Mouse (Mus musculus) ES-E14 (cell line): ENCODE data around the gene Sapcd1. TPM values are rescaled to one million over a fixed set of nuclear protein-coding genes. Genes with fewer than 3 reads are reported as not detected.

Experiments
- DNase-seq: peaks from one replicate; pipeline ENCODE4 v3.0.0-alpha.2; 2013; ENCODE audit warnings: low read depth, low spot score
- H3K27ac ChIP-seq: 2 replicates; pipeline ENCODE4 v1.5.1; 2012; ENCODE audit warnings: low read depth, mild to moderate bottlenecking, low read length, moderate library complexity, mixed read lengths; ENCODE audit not compliant: poor library complexity, insufficient read depth, severe bottlenecking
- H3K36me3 ChIP-seq: 2 replicates; pipeline ENCODE4 v1.6.1; 2012; ENCODE audit warnings: mild to moderate bottlenecking, low read length, moderate library complexity, mixed read lengths; ENCODE audit not compliant: control insufficient read depth, poor library complexity, insufficient read depth, severe bottlenecking
- H3K4me1 ChIP-seq, 2 experiments: fragments of 150-350 bp in 1 of 2; sonication (generic) in 1 of 2; 2 replicates each; pipeline ENCODE4 v1.6.1; 2012; ENCODE audit warnings: low read length in 2 of 2, mild to moderate bottlenecking in 1 of 2, mixed read lengths in 1 of 2; ENCODE audit not compliant: control insufficient read depth in 2 of 2, insufficient read depth in 2 of 2, poor library complexity in 1 of 2
- H3K4me3 ChIP-seq, 2 experiments: fragments of 150-350 bp in 1 of 2; sonication (generic) in 1 of 2; 2 replicates each; pipeline ENCODE4 v1.5.1; 2012; ENCODE audit warnings: low read length in 2 of 2, low read depth in 1 of 2, mild to moderate bottlenecking in 1 of 2, mixed read lengths in 1 of 2; ENCODE audit not compliant: insufficient read depth in 1 of 2, poor library complexity in 1 of 2, severe bottlenecking in 1 of 2
- H3K9ac ChIP-seq: 2 replicates; pipeline ENCODE4 v1.6.1; 2012; ENCODE audit warnings: low read depth, mild to moderate bottlenecking, low read length, mixed read lengths; ENCODE audit not compliant: poor library complexity, insufficient read depth, severe bottlenecking
- H3K9me3 ChIP-seq: fragments of 150-350 bp; sonication (generic); 2 replicates; pipeline ENCODE4 v1.6.1; 2012; ENCODE audit warnings: low read depth, mild to moderate bottlenecking, low read length; ENCODE audit not compliant: control insufficient read depth, insufficient read depth
- CHD2 ChIP-seq: IDR thresholded peaks from 2 replicates; pipeline ENCODE4 v1.6.1; 2014; ENCODE audit warnings: mild to moderate bottlenecking, low read depth, low read length, inconsistent platforms
- HCFC1 ChIP-seq: IDR thresholded peaks from 2 replicates; pipeline ENCODE4 v1.6.1; 2012; ENCODE audit warnings: low read length, inconsistent platforms, borderline replicate concordance; ENCODE audit not compliant: insufficient read depth
- MAFK ChIP-seq: IDR thresholded peaks from 2 replicates; pipeline ENCODE4 v1.6.1; 2014; ENCODE audit warnings: mild to moderate bottlenecking, low read depth, low read length, inconsistent platforms; ENCODE audit not compliant: insufficient read depth
- ZC3H11A ChIP-seq: IDR thresholded peaks from 2 replicates; pipeline ENCODE4 v1.6.1; 2012; ENCODE audit warnings: low read depth, mild to moderate bottlenecking, inconsistent platforms, low read length, borderline replicate concordance
- ZNF384 ChIP-seq: IDR thresholded peaks from 2 replicates; pipeline ENCODE4 v1.6.1; 2012; ENCODE audit warnings: low read depth, low read length, inconsistent platforms
- in situ Hi-C, 2 experiments: fragments of 600-800 bp; cut with MboI; formaldehyde crosslinking; loops; one replicate each; pipeline ENCODE4 v1.15.1; 2025; ENCODE audit warnings: low sequenced_read_pairs in 2 of 2, inconsistent platforms in 1 of 2; ENCODE audit not compliant: unreplicated experiment in 2 of 2
- total RNA-seq: library from RNA; depleted of rRNA; stranded (reverse); fragments of 300-350 nt; gene quantifications from 2 replicates; pipeline ENCODE4 v1.2.3, GENCODE M21; 2012

Sapcd1 gene
- total RNA-seq, 1 experiment, result 3.1 TPM

DNA sequence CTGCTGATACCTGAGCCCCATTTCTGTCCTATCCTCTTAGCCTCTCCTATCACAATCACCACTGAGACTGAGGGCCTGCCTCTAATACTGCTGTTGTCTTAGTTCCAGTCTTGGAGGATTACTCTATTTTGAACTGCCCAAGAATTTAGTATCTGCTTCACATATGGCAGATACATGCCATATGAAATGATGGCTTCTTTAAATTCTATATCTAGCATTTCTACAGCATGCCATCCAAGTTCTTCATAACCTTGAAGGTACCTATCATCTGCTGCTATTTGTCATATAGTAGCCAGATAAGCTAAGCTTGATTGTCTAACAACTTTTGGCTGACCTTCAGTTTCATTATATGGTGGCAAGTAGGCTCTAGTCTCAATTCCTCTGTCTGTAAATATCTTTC lies 33.1 kb downstream of the Sapcd1 start:
- no peak overlapping the region for H3K27ac ChIP-seq
- H3K36me3 ChIP-seq, result peaks cover 10% of the 10 kb centered on the region
- in situ Hi-C loops, result no loop called here
- peaks cover 4 to 11% of the 10 kb centered on the region in 2 experiments; a peak in 3 of 4 replicates for H3K4me1 ChIP-seq
- H3K9ac ChIP-seq, result no peak overlapping the region
- H3K4me3 ChIP-seq, result no peak overlapping the region
- H3K9me3 ChIP-seq, result no peaks in the 10 kb centered on the region
- TF ChIP-seq ZC3H11A (no peak), HCFC1 (no peak), MAFK (no peak), CHD2 (no peak), ZNF384 (no peak)
- no peak for DNase-seq

DNA sequence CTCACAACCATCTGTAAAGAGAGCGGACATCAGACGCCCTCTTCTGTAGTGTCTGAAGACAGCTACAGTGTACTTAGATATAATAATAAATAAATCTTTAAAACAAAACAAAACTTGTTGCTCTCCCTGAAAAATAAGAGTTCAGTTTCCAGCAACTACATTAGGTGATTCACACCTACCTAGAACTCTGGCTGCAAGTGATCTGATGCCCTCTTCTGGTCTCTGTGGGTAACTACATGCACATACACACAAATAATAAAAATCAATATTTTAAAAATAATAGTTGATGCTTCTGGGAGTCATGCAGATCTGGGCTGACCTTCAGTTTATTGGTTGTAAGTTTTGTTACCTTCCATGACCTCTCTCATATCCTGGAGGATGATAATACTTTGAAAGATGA lies 43.6 kb downstream of the Sapcd1 start:
- Histone ChIP-seq H3K9me3 (no peaks in the 10 kb centered on the region), H3K9ac (no peak overlapping the region), H3K27ac (no peak overlapping the region), H3K36me3 (peaks cover 21% of the 10 kb centered on the region), H3K4me1 (0 out of 4 replicates have a peak, but pooled peaks cover 0 to 2% of the 10 kb centered on the region in 2 experiments), H3K4me3 (no peak overlapping the region)
- TF ChIP-seq CHD2, result no peak
- DNase-seq, result no peak
- in situ Hi-C loops, result no loop called here

DNA sequence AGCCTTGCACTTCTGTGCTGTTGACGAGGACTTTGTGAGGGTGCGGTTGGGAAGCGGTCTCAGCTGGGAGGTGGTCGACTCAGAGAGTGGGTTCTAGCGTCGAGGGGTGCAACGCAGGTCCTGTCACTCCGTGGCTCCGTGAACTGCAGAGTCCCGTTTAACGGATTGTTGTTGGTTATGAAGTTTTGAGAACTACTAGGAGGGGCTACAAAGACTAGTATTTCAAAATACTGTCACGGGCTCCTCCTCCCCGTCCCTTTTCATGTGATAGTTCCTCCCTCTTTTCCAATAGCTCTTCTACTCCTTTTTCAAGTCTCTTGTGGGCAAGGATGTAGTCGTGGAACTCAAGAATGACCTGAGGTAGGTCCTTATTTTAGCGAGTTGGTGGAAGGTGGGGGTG lies 45.5 kb downstream of the Sapcd1 start:
- peak overlapping the region; percentile 92 for H3K27ac ChIP-seq

GRCm38 (mm10) chr17:34981690-34982180 lies 46.1 kb downstream of the Sapcd1 start, which contains the start of gene Lsm2:
Gene Lsm2, plus strand, starts transcription at chr17:34981862.
- H3K9ac ChIP-seq, result peak within 1 kb of the TSS; percentile 95
- in situ Hi-C loops, result no loop called here
- TF ChIP-seq HCFC1, result peak; percentile 75
- TF ChIP-seq CHD2, result no peak
- peak within 1 kb of the TSS; percentile 86 to 88 for H3K4me3 ChIP-seq
- no peaks in the 10 kb centered on the region for H3K9me3 ChIP-seq
- H3K27ac ChIP-seq, result peak within 1 kb of the TSS; percentile 92
- peaks cover 0 to 6% of the 10 kb centered on the region in 2 experiments; a peak in 1 of 4 replicates for H3K4me1 ChIP-seq
- H3K36me3 ChIP-seq, result peaks cover 18% of the 10 kb centered on the region
- peak; percentile 80 for DNase-seq

More for the DNA sequence above, 45.5 kb downstream of the Sapcd1 start:
- no peak for DNase-seq
- H3K4me3 ChIP-seq, result peak overlapping the region; percentile 86 to 88
- peaks cover 0 to 6% of the 10 kb centered on the region in 2 experiments; a peak in 1 of 4 replicates for H3K4me1 ChIP-seq
- peaks cover 18% of the 10 kb centered on the region for H3K36me3 ChIP-seq
- peak overlapping the region; percentile 95 for H3K9ac ChIP-seq
- in situ Hi-C loops, result no loop called here
- no peaks in the 10 kb centered on the region for H3K9me3 ChIP-seq
- no peak for TF ChIP-seq MAFK
- no peak for TF ChIP-seq CHD2
- no peak for TF ChIP-seq HCFC1
- no peak for TF ChIP-seq ZNF384
- no peak for TF ChIP-seq ZC3H11A

- no peaks in the 10 kb centered on the region for H3K9me3 ChIP-seq
- peak overlapping the region; percentile 63; the same call in 1 of the 2 replicates for H3K9ac ChIP-seq
- TF ChIP-seq CHD2, result no peak
- 0 out of 2 replicates have a peak, but pooled peaks have one; percentile 2 for TF ChIP-seq ZC3H11A
- no peak overlapping the region for H3K27ac ChIP-seq
- H3K4me3 ChIP-seq, result peak overlapping the region; percentile 41 to 86; a peak in 3 of 4 replicates
- DNase-seq, result no peak
- peaks cover 0 to 6% of the 10 kb centered on the region in 2 experiments; a peak in 1 of 4 replicates for H3K4me1 ChIP-seq
- in situ Hi-C loops, result no loop called here
- H3K36me3 ChIP-seq, result peaks cover 11% of the 10 kb centered on the region
Observed at GRCm38 (mm10) chr17:34980655-34981054, 47.2 kb downstream of the Sapcd1 start.
